Mouse (Mus musculus) hindbrain, embryonic 16.5 days (tissue): Measurements from ENCODE around the gene Mgst2. TPM values are rescaled to one million over a fixed set of nuclear protein-coding genes. Genes with fewer than 3 reads are reported as not detected.

Experiments used
- ATAC-seq: fragments of 200-750 bp; cut with Nextera tagmentation; 2 replicates; pipeline ENCODE4 v1.8.0; 2017; ENCODE audit warnings: moderate TSS enrichment, moderate library complexity
- H3K27ac ChIP-seq: fragments of 300-500 bp; sonication (generic); 2 replicates; pipeline ENCODE4 v1.5.1; 2014; ENCODE audit warnings: low read depth, mild to moderate bottlenecking, control low read depth, low read length, moderate library complexity
- H3K27me3 ChIP-seq: fragments of 300-500 bp; sonication (generic); replicated peaks from 2 replicates; pipeline ENCODE4 v1.6.1; 2014; ENCODE audit warnings: low read length; ENCODE audit not compliant: control insufficient read depth, insufficient read depth
- H3K36me3 ChIP-seq: fragments of 300-500 bp; sonication (generic); 2 replicates; pipeline ENCODE4 v1.6.1; 2014; ENCODE audit warnings: mild to moderate bottlenecking, low read length, moderate library complexity, mixed read lengths; ENCODE audit not compliant: control insufficient read depth, insufficient read depth
- H3K4me1 ChIP-seq: fragments of 300-500 bp; sonication (generic); 2 replicates; pipeline ENCODE4 v1.6.1; 2014; ENCODE audit warnings: low read depth, low read length; ENCODE audit not compliant: control insufficient read depth, insufficient read depth
- H3K4me2 ChIP-seq: fragments of 300-500 bp; sonication (generic); 2 replicates; pipeline ENCODE4 v1.6.1; 2014; ENCODE audit warnings: mild to moderate bottlenecking, low read length, control low read depth, moderate library complexity
- H3K4me3 ChIP-seq: fragments of 300-500 bp; sonication (generic); 2 replicates; pipeline ENCODE4 v1.5.1; 2014; ENCODE audit warnings: mild to moderate bottlenecking, low read length, control low read depth, moderate library complexity
- H3K9ac ChIP-seq: fragments of 300-500 bp; sonication (generic); 2 replicates; pipeline ENCODE4 v1.6.1; 2014; ENCODE audit warnings: low read depth, mild to moderate bottlenecking, control low read depth, low read length, moderate library complexity
- H3K9me3 ChIP-seq: fragments of 300-500 bp; sonication (generic); 2 replicates; pipeline ENCODE4 v1.6.1; 2014; ENCODE audit warnings: mild to moderate bottlenecking, low read length, moderate library complexity; ENCODE audit not compliant: control insufficient read depth
- WGBS: fragments of 180-500 bp; shearing (Covaris S2); extraction: QIAGEN DNeasy Blood & Tissue Kit; methylation state at CpG from one replicate; pipeline ENCODE4 v1.1.7; 2014; 5-methylcytosine and 5-hydroxymethylcytosine counted together
- polyA plus RNA-seq: library from polyadenylated mRNA; unstranded; fragments of >200 nt; fragmentation: Nextera tagmentation; extraction: Ambion mirVana; gene quantifications from 2 replicates; pipeline ENCODE4 v1.2.1, GENCODE M21; 2015

Gene Mgst2
- polyA plus RNA-seq, 1 experiment from 2014 or later: 0.33 TPM

DNA sequence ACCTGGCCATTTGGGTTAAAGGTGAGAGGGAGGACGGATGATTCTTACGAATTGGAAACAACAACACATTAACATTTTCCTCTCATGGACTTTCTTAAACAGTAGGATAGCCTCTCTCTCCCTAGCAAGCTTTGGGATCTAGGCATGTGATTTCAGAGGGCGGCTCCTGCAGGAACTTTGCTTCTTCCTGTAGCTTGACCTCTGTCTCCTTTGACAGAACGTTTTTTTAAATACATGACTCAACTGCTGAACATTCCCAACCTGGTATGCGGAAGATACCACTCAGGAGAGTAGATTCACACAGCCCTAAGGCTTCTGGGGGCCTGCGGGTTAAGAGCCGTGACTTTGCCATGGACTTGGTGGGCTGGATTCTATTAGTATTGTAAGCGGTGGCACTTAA, 10.7 kb upstream of the Mgst2 start:
- WGBS: 85% methylated on average over 8 of the region's 8 CpGs
- peaks cover 12% of the 10 kb centered on the region for H3K4me1 ChIP-seq

DNA sequence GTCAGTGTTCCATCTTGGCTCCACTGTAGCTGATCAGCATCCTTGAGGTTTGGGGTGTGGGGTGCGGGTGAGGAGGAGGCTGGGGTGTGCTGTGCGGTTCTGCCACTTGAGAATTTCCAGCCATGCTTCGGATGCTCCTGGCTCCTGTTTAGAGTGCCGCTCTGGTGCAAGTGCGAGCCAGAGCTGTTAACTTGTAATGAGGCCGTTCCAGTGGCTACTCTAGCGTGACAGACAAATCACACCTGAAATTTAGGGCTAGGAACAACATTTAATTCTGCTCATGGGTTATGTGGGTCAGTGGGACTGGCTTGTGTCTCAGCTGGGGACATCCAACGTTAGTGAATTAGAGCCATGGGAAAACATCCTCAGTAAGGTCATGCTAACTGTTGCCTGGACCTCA, 10.2 kb upstream of the Mgst2 start:
- H3K27me3 ChIP-seq: no peaks in the 10 kb centered on the region
- no peak overlapping the region for H3K9ac ChIP-seq
- no peak overlapping the region for H3K4me3 ChIP-seq
- no peaks in the 10 kb centered on the region for H3K9me3 ChIP-seq
- no peak for ATAC-seq
- 80% methylated on average over 8 of the region's 8 CpGs for WGBS
- no peak overlapping the region for H3K27ac ChIP-seq
- no peaks in the 10 kb centered on the region for H3K36me3 ChIP-seq
- H3K4me1 ChIP-seq: peaks cover 12% of the 10 kb centered on the region
- no peak overlapping the region for H3K4me2 ChIP-seq

More for the DNA sequence above, 10.7 kb upstream of the Mgst2 start:
- H3K27ac ChIP-seq: no peak overlapping the region
- no peaks in the 10 kb centered on the region for H3K27me3 ChIP-seq
- ATAC-seq: no peak
- H3K4me3 ChIP-seq: no peak overlapping the region
- no peak overlapping the region for H3K9ac ChIP-seq
- no peaks in the 10 kb centered on the region for H3K9me3 ChIP-seq
- no peaks in the 10 kb centered on the region for H3K36me3 ChIP-seq
- H3K4me2 ChIP-seq: no peak overlapping the region

DNA sequence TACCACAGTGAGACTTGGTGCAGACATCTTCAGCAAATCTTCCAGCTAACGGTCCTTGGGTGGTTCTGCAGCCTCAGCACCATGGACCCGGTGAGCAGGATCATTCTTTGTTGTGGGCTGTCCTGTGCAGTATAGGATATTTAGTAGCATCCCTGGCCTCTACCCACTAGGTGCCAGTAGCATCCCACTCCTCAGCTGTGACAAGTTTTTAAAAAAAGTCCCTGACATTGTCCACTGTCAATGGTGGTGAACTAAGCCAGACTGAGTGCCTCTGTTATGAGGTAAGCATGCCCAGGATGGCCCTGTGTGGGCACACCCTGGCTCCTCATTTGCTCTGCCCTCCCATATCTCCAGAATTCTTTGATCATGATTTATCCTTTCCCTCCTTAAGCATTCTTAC, 9.0 kb upstream of the Mgst2 start:
- ATAC-seq: peak; percentile 71
- 67% methylated on average over 2 of the region's 2 CpGs for WGBS
- Histone ChIP-seq H3K4me1 (peaks cover 12% of the 10 kb centered on the region), H3K4me3 (no peak overlapping the region), H3K9ac (no peak overlapping the region), H3K27ac (no peak overlapping the region), H3K27me3 (no peaks in the 10 kb centered on the region), H3K4me2 (no peak overlapping the region), H3K36me3 (no peaks in the 10 kb centered on the region), H3K9me3 (no peaks in the 10 kb centered on the region)

DNA sequence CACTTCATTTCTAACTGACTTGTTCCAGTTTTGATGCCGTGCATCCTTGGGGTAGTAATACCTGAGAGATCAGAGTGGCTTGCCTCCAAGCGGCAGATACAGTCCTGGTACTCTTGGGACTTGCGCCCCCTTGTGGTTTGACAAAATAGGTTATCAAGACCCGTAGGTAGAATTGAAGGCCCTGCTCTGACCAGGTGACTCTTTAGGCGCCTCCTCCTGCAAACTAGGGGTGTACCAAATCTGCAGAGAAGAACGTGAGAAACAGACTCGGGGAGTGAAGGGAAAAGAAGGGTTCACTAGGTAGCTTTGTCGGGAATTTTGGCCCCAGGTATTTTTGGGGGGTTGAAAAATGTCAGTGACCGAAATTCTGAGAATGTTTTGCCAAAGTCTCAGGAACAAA, 7.9 kb upstream of the Mgst2 start:
- H3K4me2 ChIP-seq: peak overlapping the region; percentile 39
- no peak for ATAC-seq
- H3K9ac ChIP-seq: no peak overlapping the region
- no peak overlapping the region; the same call in 1 of the 2 replicates for H3K4me3 ChIP-seq
- WGBS: 1% methylated on average over 9 of the region's 9 CpGs
- no peaks in the 10 kb centered on the region for H3K27me3 ChIP-seq
- 0 out of 2 replicates have a peak overlapping the region, but pooled peaks have one; percentile 10 for H3K27ac ChIP-seq
- H3K4me1 ChIP-seq: peaks cover 12% of the 10 kb centered on the region
- no peaks in the 10 kb centered on the region for H3K36me3 ChIP-seq
- no peaks in the 10 kb centered on the region for H3K9me3 ChIP-seq

DNA sequence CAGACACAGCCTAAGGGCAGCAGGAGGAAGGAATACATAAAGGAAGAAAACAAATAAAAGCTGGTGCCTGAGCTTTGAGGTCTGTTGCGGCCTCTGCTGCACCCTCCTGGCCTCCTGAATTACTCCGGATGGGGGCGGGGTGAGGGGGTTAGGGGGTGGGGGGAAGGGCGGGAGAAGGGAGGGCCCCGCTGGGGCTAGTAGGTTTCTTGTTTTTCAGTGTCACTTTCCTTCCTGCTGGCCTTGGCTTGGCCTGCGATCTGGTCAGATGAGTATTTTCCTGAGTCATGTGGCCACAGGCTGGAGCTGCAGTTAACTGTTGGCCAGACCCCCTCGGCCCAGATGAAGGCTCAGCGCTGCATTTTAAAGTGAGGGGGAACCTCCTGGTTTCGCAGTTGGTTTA, 7.5 kb upstream of the Mgst2 start:
- Histone ChIP-seq H3K9me3 (no peaks in the 10 kb centered on the region), H3K36me3 (no peaks in the 10 kb centered on the region), H3K4me1 (peaks cover 12% of the 10 kb centered on the region), H3K27ac (no peak overlapping the region), H3K4me3 (no peak overlapping the region), H3K9ac (no peak overlapping the region), H3K4me2 (peak overlapping the region; percentile 39), H3K27me3 (no peaks in the 10 kb centered on the region)
- 0 out of 2 replicates have a peak, but pooled peaks have one; percentile 19 for ATAC-seq
- 4% methylated on average over 9 of the region's 9 CpGs for WGBS

DNA sequence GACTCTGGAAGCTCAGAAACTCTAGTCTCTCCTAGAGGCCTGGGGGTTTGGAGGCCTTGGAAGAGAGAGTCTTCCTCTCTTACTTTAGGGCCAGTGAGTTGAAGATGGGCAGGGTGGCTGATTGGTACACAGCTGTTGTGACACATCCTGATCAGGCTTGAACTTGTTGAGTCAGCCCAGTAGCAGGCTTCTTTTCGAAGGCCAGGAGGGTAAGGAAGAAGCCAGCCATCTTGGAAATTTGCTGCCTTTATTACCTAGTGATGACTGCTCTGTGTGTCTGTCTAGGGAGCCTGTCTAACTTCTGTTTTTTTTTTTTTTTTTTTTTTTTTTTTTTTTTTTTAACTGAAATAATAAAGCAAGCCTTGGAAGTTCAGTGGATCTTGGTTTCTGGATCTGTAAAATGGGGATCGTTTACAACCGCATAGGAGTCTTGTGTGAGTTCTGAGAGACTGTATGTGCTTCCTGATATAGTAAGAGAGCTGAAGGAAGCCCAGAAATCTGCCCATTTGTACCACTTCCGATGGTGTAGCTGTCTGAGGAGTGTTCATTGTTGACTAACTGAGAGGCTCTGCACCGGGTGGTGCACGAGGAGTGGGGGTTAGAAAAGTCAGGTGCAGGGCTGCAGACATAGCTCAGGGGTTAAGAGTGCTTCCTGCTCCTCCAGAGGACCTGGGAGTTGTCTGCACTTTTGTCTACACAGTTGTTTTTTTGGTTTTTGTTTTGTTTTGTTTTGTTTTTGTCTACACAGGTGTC, 5.7 kb upstream of the Mgst2 start:
- Histone ChIP-seq H3K4me3 (no peak overlapping the region), H3K9ac (no peak overlapping the region), H3K4me1 (peaks cover 8% of the 10 kb centered on the region; the same call in 1 of the 2 replicates), H3K9me3 (no peaks in the 10 kb centered on the region), H3K27ac (no peak overlapping the region), H3K27me3 (no peaks in the 10 kb centered on the region), H3K4me2 (no peak overlapping the region), H3K36me3 (no peaks in the 10 kb centered on the region)
- ATAC-seq: no peak
- WGBS: 88% methylated on average over 6 of the region's 6 CpGs

DNA sequence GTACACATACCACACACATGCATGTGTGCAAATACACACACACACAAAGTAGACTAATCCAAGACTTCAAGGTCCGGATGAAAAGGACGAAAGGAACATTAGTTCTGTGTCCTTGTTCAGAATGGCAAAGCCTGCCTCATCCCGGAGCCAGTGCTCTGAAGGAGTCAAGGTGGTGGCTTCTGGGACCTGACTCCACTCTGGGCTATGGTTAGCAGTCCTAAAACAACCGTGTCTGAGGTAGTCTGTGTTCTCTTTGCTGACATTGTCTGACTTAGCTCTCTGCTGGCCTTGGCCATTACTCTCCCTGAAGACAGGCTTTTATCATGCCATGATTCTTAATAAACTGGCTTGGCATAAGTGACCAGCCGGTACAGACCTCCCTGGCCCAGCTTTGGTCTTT, 745 bp upstream of the Mgst2 start:
- Histone ChIP-seq H3K9ac (no peak overlapping the region), H3K4me2 (no peak overlapping the region), H3K27ac (no peak overlapping the region), H3K27me3 (no peaks in the 10 kb centered on the region), H3K36me3 (no peaks in the 10 kb centered on the region), H3K9me3 (no peaks in the 10 kb centered on the region), H3K4me3 (no peak overlapping the region), H3K4me1 (no peaks in the 10 kb centered on the region)
- no peak for ATAC-seq
- WGBS: 92% methylated on average over 5 of the region's 5 CpGs

DNA sequence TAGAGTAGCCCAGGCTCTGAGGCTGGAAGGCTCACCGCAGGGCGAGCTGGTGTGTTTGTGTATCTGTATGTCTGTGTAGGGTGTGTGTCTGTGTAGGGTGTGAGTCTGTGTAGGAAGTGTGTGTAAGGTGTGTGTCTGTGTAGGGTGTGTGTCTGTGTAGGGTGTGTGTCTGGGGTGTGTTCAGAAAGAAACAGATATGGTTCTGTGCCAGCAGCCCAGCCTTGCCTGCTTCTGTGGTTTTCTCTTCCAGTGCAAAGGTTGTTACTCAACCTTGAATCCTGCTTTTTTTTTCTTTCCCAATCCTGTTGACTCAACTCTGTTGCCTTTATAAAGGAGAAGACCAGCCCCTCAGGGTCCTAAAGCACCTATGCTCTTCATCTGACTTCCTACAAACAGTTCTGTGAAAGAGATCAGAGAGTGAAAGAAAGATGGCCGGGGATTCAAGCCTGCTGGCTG, 689 bp downstream of the Mgst2 start:
- 83% methylated on average over 3 of the region's 3 CpGs for WGBS
- Histone ChIP-seq H3K9me3 (no peaks in the 10 kb centered on the region), H3K9ac (no peak overlapping the region), H3K4me3 (no peak overlapping the region), H3K4me2 (no peak overlapping the region), H3K27ac (no peak overlapping the region), H3K27me3 (no peaks in the 10 kb centered on the region), H3K4me1 (no peaks in the 10 kb centered on the region), H3K36me3 (no peaks in the 10 kb centered on the region)
- ATAC-seq: no peak

DNA sequence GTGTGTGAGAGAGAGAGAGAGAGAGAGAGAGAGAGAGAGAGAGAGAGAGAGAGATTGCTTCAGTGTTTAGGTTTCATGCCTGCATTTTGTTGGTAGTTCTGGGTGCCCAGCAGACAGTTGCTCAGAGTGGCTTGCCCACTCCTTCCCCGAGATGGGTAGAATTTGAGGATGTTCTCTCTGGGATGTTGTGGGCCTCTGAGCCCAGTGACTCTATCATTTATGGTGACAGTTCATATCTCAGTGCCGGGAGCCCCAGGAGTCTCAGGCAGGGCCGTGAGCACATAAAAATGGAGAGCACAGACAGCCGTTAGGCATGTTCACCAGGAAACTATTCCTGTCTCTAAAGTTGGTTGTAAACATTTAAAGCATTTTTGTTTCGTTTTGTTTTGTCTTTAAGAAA, 1.2 kb downstream of the Mgst2 start:
- H3K9ac ChIP-seq: no peak overlapping the region
- H3K4me1 ChIP-seq: no peaks in the 10 kb centered on the region
- no peak overlapping the region for H3K4me3 ChIP-seq
- H3K36me3 ChIP-seq: no peaks in the 10 kb centered on the region
- ATAC-seq: no peak
- no peak overlapping the region for H3K4me2 ChIP-seq
- H3K9me3 ChIP-seq: no peaks in the 10 kb centered on the region
- H3K27ac ChIP-seq: no peak overlapping the region
- no peaks in the 10 kb centered on the region for H3K27me3 ChIP-seq
- WGBS: 68% methylated on average over 5 of the region's 5 CpGs
